Mouse (Mus musculus): ENCODE results near the gene Elp1. TPM values are rescaled to one million over a fixed set of nuclear protein-coding genes. Genes with fewer than 3 reads are reported as not detected.

Elp1 gene
- polyA plus RNA-seq, 1 experiment from 2014 or later, result 66.1 TPM

GRCm38 (mm10) chr4:56723237-56723636 is 78.9 kb downstream of the Elp1 start:
- H3K4me2 ChIP-seq (replicated peaks), result no peak overlapping the region
- no peaks in the 10 kb centered on the region for H3K36me3 ChIP-seq
- no peaks in the 10 kb centered on the region for H3K27me3 ChIP-seq
- H3K9me3 ChIP-seq, result peaks cover 4% of the 10 kb centered on the region; the same call in 1 of the 2 replicates
- WGBS, result 89% methylated on average over 6 of the region's 6 CpGs
- no peak overlapping the region for H3K9ac ChIP-seq (replicated peaks)
- no peaks in the 10 kb centered on the region for H3K4me1 ChIP-seq (replicated peaks)
- H3K27ac ChIP-seq, result no peak overlapping the region
- ATAC-seq, result no peak
- H3K4me3 ChIP-seq (replicated peaks), result no peak overlapping the region

DNA sequence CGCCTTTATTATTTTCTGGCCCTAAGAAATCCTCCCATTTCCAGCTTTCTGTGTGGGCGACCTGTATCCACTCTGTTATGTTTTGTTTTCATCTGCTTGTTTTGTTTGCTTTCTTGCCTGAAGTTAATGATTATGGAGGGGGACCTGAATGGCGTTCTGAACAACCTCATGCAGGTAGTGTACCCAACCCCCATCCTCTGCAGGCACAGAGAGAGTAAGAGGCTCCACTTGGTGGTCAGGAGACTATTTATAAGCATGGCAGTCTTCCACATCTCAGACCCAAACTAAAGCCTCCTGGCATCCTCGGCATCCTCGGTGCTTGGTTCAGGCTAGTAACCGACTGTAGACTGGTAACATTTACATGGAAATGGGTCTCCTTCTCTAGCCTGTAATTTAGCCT is 79.8 kb downstream of the Elp1 start:
- H3K36me3 ChIP-seq, result no peaks in the 10 kb centered on the region
- ATAC-seq, result no peak
- peaks cover 1% of the 10 kb centered on the region; the same call in 1 of the 2 replicates for H3K9me3 ChIP-seq
- H3K4me2 ChIP-seq (replicated peaks), result no peak overlapping the region
- H3K27me3 ChIP-seq, result no peaks in the 10 kb centered on the region
- no peak overlapping the region for H3K27ac ChIP-seq
- H3K9ac ChIP-seq (replicated peaks), result no peak overlapping the region
- 75% methylated on average over 6 of the region's 6 CpGs for WGBS
- no peaks in the 10 kb centered on the region for H3K4me1 ChIP-seq (replicated peaks)
- no peak overlapping the region for H3K4me3 ChIP-seq (replicated peaks)

- Histone ChIP-seq H3K9ac (replicated peaks) (no peak overlapping the region), H3K4me2 (replicated peaks) (no peak overlapping the region), H3K4me3 (replicated peaks) (no peak overlapping the region), H3K4me1 (replicated peaks) (no peaks in the 10 kb centered on the region), H3K36me3 (no peaks in the 10 kb centered on the region), H3K9me3 (no peaks in the 10 kb centered on the region), H3K27me3 (no peaks in the 10 kb centered on the region), H3K27ac (no peak overlapping the region)
- ATAC-seq, result no peak
- 34% methylated on average over 3 of the region's 3 CpGs for WGBS
Observed at GRCm38 (mm10) chr4:56721469-56721868, 80.7 kb downstream of the Elp1 start.

GRCm38 (mm10) chr4:56720403-56720802 is 81.7 kb downstream of the Elp1 start:
- Histone ChIP-seq H3K4me2 (replicated peaks) (no peak overlapping the region), H3K4me3 (replicated peaks) (no peak overlapping the region), H3K9ac (replicated peaks) (no peak overlapping the region), H3K27ac (no peak overlapping the region), H3K27me3 (no peaks in the 10 kb centered on the region), H3K4me1 (replicated peaks) (no peaks in the 10 kb centered on the region), H3K9me3 (no peaks in the 10 kb centered on the region), H3K36me3 (no peaks in the 10 kb centered on the region)
- WGBS, result 88% methylated on average over 9 of the region's 9 CpGs
- no peak for ATAC-seq

- H3K4me3 ChIP-seq (replicated peaks), result no peak overlapping the region
- no peak overlapping the region for H3K4me2 ChIP-seq (replicated peaks)
- no peak for ATAC-seq
- no peaks in the 10 kb centered on the region for H3K9me3 ChIP-seq
- 67% methylated on average over 9 of the region's 9 CpGs for WGBS
- no peak overlapping the region for H3K9ac ChIP-seq (replicated peaks)
- H3K27me3 ChIP-seq, result no peaks in the 10 kb centered on the region
- no peaks in the 10 kb centered on the region for H3K4me1 ChIP-seq (replicated peaks)
- no peaks in the 10 kb centered on the region for H3K36me3 ChIP-seq
- H3K27ac ChIP-seq, result no peak overlapping the region
Observed at GRCm38 (mm10) chr4:56719456-56719855, 82.7 kb downstream of the Elp1 start.

GRCm38 (mm10) chr4:56718573-56719442 is 83.3 kb downstream of the Elp1 start:
- Histone ChIP-seq H3K9me3 (no peaks in the 10 kb centered on the region), H3K36me3 (no peaks in the 10 kb centered on the region), H3K4me1 (replicated peaks) (no peaks in the 10 kb centered on the region), H3K4me2 (replicated peaks) (no peak overlapping the region), H3K4me3 (replicated peaks) (no peak overlapping the region), H3K27ac (no peak overlapping the region), H3K27me3 (no peaks in the 10 kb centered on the region), H3K9ac (replicated peaks) (no peak overlapping the region)
- no peak for ATAC-seq
- WGBS, result 82% methylated on average over 12 of the region's 12 CpGs

DNA sequence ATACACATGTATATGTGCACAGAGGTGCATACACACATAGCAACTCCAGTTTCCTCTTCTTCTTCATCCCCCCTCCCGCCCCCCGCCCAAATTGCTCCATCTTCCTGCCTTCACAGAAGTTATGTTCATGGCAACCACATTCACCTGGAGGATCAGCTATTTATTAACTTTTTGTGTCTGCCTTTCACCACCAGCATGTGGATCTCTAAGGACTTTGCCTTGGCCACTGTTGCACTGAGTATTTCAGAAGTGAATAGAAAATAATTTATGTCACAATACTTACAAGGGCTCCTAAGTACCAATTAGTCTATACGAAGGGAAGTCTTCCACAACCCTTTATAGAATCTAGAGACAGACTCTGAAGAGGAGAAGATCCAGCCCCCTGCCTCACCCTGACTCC is 84.2 kb downstream of the Elp1 start:
- Histone ChIP-seq H3K4me2 (replicated peaks) (no peak overlapping the region), H3K9me3 (no peaks in the 10 kb centered on the region), H3K27me3 (no peaks in the 10 kb centered on the region), H3K4me1 (replicated peaks) (no peaks in the 10 kb centered on the region), H3K36me3 (no peaks in the 10 kb centered on the region), H3K27ac (no peak overlapping the region), H3K9ac (replicated peaks) (no peak overlapping the region), H3K4me3 (replicated peaks) (no peak overlapping the region)
- no peak for ATAC-seq
- WGBS, result 88% methylated on average over 3 of the region's 3 CpGs

DNA sequence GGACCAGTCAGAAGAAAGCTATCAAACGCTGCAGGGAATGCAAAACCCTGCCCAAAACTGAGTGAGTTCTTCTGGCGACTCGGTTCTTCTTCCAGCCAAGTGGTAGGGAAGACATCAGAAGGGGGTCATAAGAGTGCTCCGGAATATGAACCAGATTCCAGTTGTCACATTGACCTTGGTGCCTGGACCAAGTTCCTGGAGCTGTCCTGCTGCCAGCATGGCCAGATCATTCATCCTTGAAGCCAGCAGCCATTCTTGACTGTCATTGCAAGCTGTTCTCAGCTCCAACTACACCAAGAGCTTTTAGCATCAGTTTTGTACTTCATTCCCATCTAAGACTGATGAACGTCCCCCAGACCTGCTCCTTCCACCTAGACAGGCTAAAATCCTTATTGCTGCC is 85.3 kb downstream of the Elp1 start:
- H3K27ac ChIP-seq, result no peak overlapping the region
- no peaks in the 10 kb centered on the region for H3K36me3 ChIP-seq
- no peaks in the 10 kb centered on the region for H3K4me1 ChIP-seq (replicated peaks)
- 61% methylated on average over 5 of the region's 5 CpGs for WGBS
- H3K27me3 ChIP-seq, result no peaks in the 10 kb centered on the region
- no peak for ATAC-seq
- no peak overlapping the region for H3K4me3 ChIP-seq (replicated peaks)
- H3K9me3 ChIP-seq, result no peaks in the 10 kb centered on the region
- H3K4me2 ChIP-seq (replicated peaks), result no peak overlapping the region
- H3K9ac ChIP-seq (replicated peaks), result no peak overlapping the region

- no peak overlapping the region for H3K9ac ChIP-seq (replicated peaks)
- no peak overlapping the region for H3K4me2 ChIP-seq (replicated peaks)
- no peaks in the 10 kb centered on the region for H3K27me3 ChIP-seq
- no peaks in the 10 kb centered on the region for H3K9me3 ChIP-seq
- H3K27ac ChIP-seq, result no peak overlapping the region
- H3K36me3 ChIP-seq, result no peaks in the 10 kb centered on the region
- H3K4me1 ChIP-seq (replicated peaks), result peaks cover 6% of the 10 kb centered on the region
- 87% methylated on average over 3 of the region's 3 CpGs for WGBS
- ATAC-seq, result no peak
- no peak overlapping the region for H3K4me3 ChIP-seq (replicated peaks)
Observed at GRCm38 (mm10) chr4:56713155-56713554, 89.0 kb downstream of the Elp1 start.

GRCm38 (mm10) chr4:56702234-56702633 is 99.9 kb downstream of the Elp1 start:
- Histone ChIP-seq H3K9me3 (no peaks in the 10 kb centered on the region), H3K4me3 (replicated peaks) (no peak overlapping the region), H3K27me3 (no peaks in the 10 kb centered on the region), H3K27ac (no peak overlapping the region), H3K36me3 (no peaks in the 10 kb centered on the region), H3K4me1 (replicated peaks) (peaks cover 10% of the 10 kb centered on the region), H3K9ac (replicated peaks) (no peak overlapping the region), H3K4me2 (replicated peaks) (0 out of 2 replicates have a peak overlapping the region, but pooled peaks have one; percentile 20)
- ATAC-seq, result no peak
- WGBS, result 5% methylated on average over 10 of the region's 10 CpGs

Data from midbrain, embryonic 13.5 days (tissue).